Mouse (Mus musculus): ENCODE measurements around the gene Frmpd4. TPM values are rescaled to one million over a fixed set of nuclear protein-coding genes. Genes with fewer than 3 reads are reported as not detected.

The Frmpd4 gene
- 0.13 and 0.18 TPM in 2 replicates for polyA plus RNA-seq (2015; fragmentation: Nextera tagmentation; extraction: Ambion mirVana)

GRCm38 (mm10) chrX:168577131-168577530, at the start of gene Frmpd4:
TSS of gene Frmpd4 (minus strand) at chrX:168577231.
- Histone ChIP-seq H3K4me3 (ENCODE audit: low read length) (no peak within 1 kb of the TSS), H3K4me2 (ENCODE audit: low read depth, low read length) (no peak within 1 kb of the TSS), H3K9me3 (ENCODE audit: control insufficient read depth, low read length) (no peaks in the 10 kb centered on the region), H3K4me1 (ENCODE audit: control insufficient read depth, insufficient read depth, low read length) (no peaks in the 10 kb centered on the region), H3K9ac (ENCODE audit: low read depth, low read length) (no peak within 1 kb of the TSS), H3K27me3 (replicated peaks; ENCODE audit: control insufficient read depth, insufficient read depth, low read length) (0 out of 2 replicates have a peak, but pooled peaks cover 3% of the 10 kb centered on the region), H3K27ac (ENCODE audit: low read length) (no peak within 1 kb of the TSS), H3K36me3 (ENCODE audit: control insufficient read depth, insufficient read depth, low read length) (no peaks in the 10 kb centered on the region)
- ATAC-seq: no peak
- 80% methylated on average over 5 of the region's 5 CpGs for whole genome bisulfite sequencing

GRCm38 (mm10) chrX:168595193-168595592, 18.2 kb upstream of the Frmpd4 start:
- Histone ChIP-seq H3K4me2 (ENCODE audit: low read depth, low read length) (no peak overlapping the region), H3K9ac (ENCODE audit: low read depth, low read length) (no peak overlapping the region), H3K9me3 (ENCODE audit: control insufficient read depth, low read length) (no peaks in the 10 kb centered on the region), H3K4me3 (ENCODE audit: low read length) (no peak overlapping the region), H3K36me3 (ENCODE audit: control insufficient read depth, insufficient read depth, low read length) (no peaks in the 10 kb centered on the region), H3K4me1 (ENCODE audit: control insufficient read depth, insufficient read depth, low read length) (no peaks in the 10 kb centered on the region), H3K27me3 (replicated peaks; ENCODE audit: control insufficient read depth, insufficient read depth, low read length) (0 out of 2 replicates have a peak, but pooled peaks cover 4% of the 10 kb centered on the region), H3K27ac (ENCODE audit: low read length) (no peak overlapping the region)
- ATAC-seq: no peak
- WGBS: 61% methylated on average over 5 of the region's 5 CpGs

- H3K36me3 ChIP-seq (ENCODE audit: control insufficient read depth, insufficient read depth, low read length): no peaks in the 10 kb centered on the region
- no peak overlapping the region for H3K27ac ChIP-seq (ENCODE audit: low read length)
- H3K4me3 ChIP-seq (ENCODE audit: low read length): no peak overlapping the region
- 56% methylated on average over 1 of the region's 1 CpGs for WGBS
- H3K4me2 ChIP-seq (ENCODE audit: low read depth, low read length): no peak overlapping the region
- no peaks in the 10 kb centered on the region for H3K4me1 ChIP-seq (ENCODE audit: control insufficient read depth, insufficient read depth, low read length)
- no peaks in the 10 kb centered on the region for H3K27me3 ChIP-seq (replicated peaks; ENCODE audit: control insufficient read depth, insufficient read depth, low read length)
- ATAC-seq: no peak
- no peaks in the 10 kb centered on the region for H3K9me3 ChIP-seq (ENCODE audit: control insufficient read depth, low read length)
- no peak overlapping the region for H3K9ac ChIP-seq (ENCODE audit: low read depth, low read length)
Observed at GRCm38 (mm10) chrX:168584303-168584702, 7.3 kb upstream of the Frmpd4 start.

- no peak overlapping the region for H3K9ac ChIP-seq (ENCODE audit: low read depth, low read length)
- H3K4me3 ChIP-seq (ENCODE audit: low read length): no peak overlapping the region
- no peak overlapping the region for H3K27ac ChIP-seq (ENCODE audit: low read length)
- no peak for ATAC-seq
- WGBS: 53% methylated on average over 4 of the region's 4 CpGs
- no peaks in the 10 kb centered on the region for H3K9me3 ChIP-seq (ENCODE audit: control insufficient read depth, low read length)
- H3K36me3 ChIP-seq (ENCODE audit: control insufficient read depth, insufficient read depth, low read length): no peaks in the 10 kb centered on the region
- H3K4me1 ChIP-seq (ENCODE audit: control insufficient read depth, insufficient read depth, low read length): no peaks in the 10 kb centered on the region
- peaks cover 3% of the 10 kb centered on the region; the same call in 1 of the 2 replicates for H3K27me3 ChIP-seq (replicated peaks; ENCODE audit: control insufficient read depth, insufficient read depth, low read length)
- H3K4me2 ChIP-seq (ENCODE audit: low read depth, low read length): no peak overlapping the region
Observed at GRCm38 (mm10) chrX:168571808-168572207, 5.2 kb downstream of the Frmpd4 start.

- WGBS: 77% methylated on average over 5 of the region's 5 CpGs
- H3K36me3 ChIP-seq (ENCODE audit: control insufficient read depth, insufficient read depth, low read length): no peaks in the 10 kb centered on the region
- no peak for ATAC-seq
- H3K4me2 ChIP-seq (ENCODE audit: low read depth, low read length): no peak overlapping the region
- no peak overlapping the region for H3K27ac ChIP-seq (ENCODE audit: low read length)
- H3K27me3 ChIP-seq (replicated peaks; ENCODE audit: control insufficient read depth, insufficient read depth, low read length): peaks cover under 1% of the 10 kb centered on the region; the same call in 1 of the 2 replicates
- H3K4me1 ChIP-seq (ENCODE audit: control insufficient read depth, insufficient read depth, low read length): no peaks in the 10 kb centered on the region
- H3K9ac ChIP-seq (ENCODE audit: low read depth, low read length): no peak overlapping the region
- H3K4me3 ChIP-seq (ENCODE audit: low read length): no peak overlapping the region
- H3K9me3 ChIP-seq (ENCODE audit: control insufficient read depth, low read length): no peaks in the 10 kb centered on the region
Observed at GRCm38 (mm10) chrX:168569231-168569630, 7.8 kb downstream of the Frmpd4 start.

- Histone ChIP-seq H3K4me3 (ENCODE audit: low read length) (no peak overlapping the region), H3K36me3 (ENCODE audit: control insufficient read depth, insufficient read depth, low read length) (no peaks in the 10 kb centered on the region), H3K4me2 (ENCODE audit: low read depth, low read length) (no peak overlapping the region), H3K27me3 (replicated peaks; ENCODE audit: control insufficient read depth, insufficient read depth, low read length) (no peaks in the 10 kb centered on the region), H3K9ac (ENCODE audit: low read depth, low read length) (no peak overlapping the region), H3K27ac (ENCODE audit: low read length) (no peak overlapping the region), H3K9me3 (ENCODE audit: control insufficient read depth, low read length) (no peaks in the 10 kb centered on the region), H3K4me1 (ENCODE audit: control insufficient read depth, insufficient read depth, low read length) (no peaks in the 10 kb centered on the region)
- WGBS: 38% methylated on average over 1 of the region's 1 CpGs
- ATAC-seq: no peak
Observed at GRCm38 (mm10) chrX:168505254-168505653, 71.8 kb downstream of the Frmpd4 start.

- H3K27me3 ChIP-seq (replicated peaks; ENCODE audit: control insufficient read depth, insufficient read depth, low read length): no peaks in the 10 kb centered on the region
- no peaks in the 10 kb centered on the region for H3K9me3 ChIP-seq (ENCODE audit: control insufficient read depth, low read length)
- H3K4me2 ChIP-seq (ENCODE audit: low read depth, low read length): no peak overlapping the region
- no peaks in the 10 kb centered on the region for H3K4me1 ChIP-seq (ENCODE audit: control insufficient read depth, insufficient read depth, low read length)
- WGBS: 91% methylated on average over 2 of the region's 2 CpGs
- H3K36me3 ChIP-seq (ENCODE audit: control insufficient read depth, insufficient read depth, low read length): no peaks in the 10 kb centered on the region
- no peak overlapping the region for H3K27ac ChIP-seq (ENCODE audit: low read length)
- no peak for ATAC-seq
- H3K4me3 ChIP-seq (ENCODE audit: low read length): no peak overlapping the region
- no peak overlapping the region for H3K9ac ChIP-seq (ENCODE audit: low read depth, low read length)
Observed at GRCm38 (mm10) chrX:168455233-168455632, 121.8 kb downstream of the Frmpd4 start.

- H3K27ac ChIP-seq (ENCODE audit: low read length): no peak overlapping the region
- H3K36me3 ChIP-seq (ENCODE audit: control insufficient read depth, insufficient read depth, low read length): no peaks in the 10 kb centered on the region
- no peak overlapping the region for H3K4me3 ChIP-seq (ENCODE audit: low read length)
- no peak overlapping the region for H3K9ac ChIP-seq (ENCODE audit: low read depth, low read length)
- 66% methylated on average over 1 of the region's 1 CpGs for WGBS
- no peaks in the 10 kb centered on the region for H3K9me3 ChIP-seq (ENCODE audit: control insufficient read depth, low read length)
- no peaks in the 10 kb centered on the region for H3K27me3 ChIP-seq (replicated peaks; ENCODE audit: control insufficient read depth, insufficient read depth, low read length)
- H3K4me2 ChIP-seq (ENCODE audit: low read depth, low read length): no peak overlapping the region
- H3K4me1 ChIP-seq (ENCODE audit: control insufficient read depth, insufficient read depth, low read length): no peaks in the 10 kb centered on the region
- no peak for ATAC-seq
Observed at GRCm38 (mm10) chrX:168431206-168431605, 145.8 kb downstream of the Frmpd4 start.

- ATAC-seq: no peak
- H3K27ac ChIP-seq (ENCODE audit: low read length): no peak overlapping the region
- H3K36me3 ChIP-seq (ENCODE audit: control insufficient read depth, insufficient read depth, low read length): no peaks in the 10 kb centered on the region
- H3K4me2 ChIP-seq (ENCODE audit: low read depth, low read length): no peak overlapping the region
- no peaks in the 10 kb centered on the region for H3K4me1 ChIP-seq (ENCODE audit: control insufficient read depth, insufficient read depth, low read length)
- no peak overlapping the region for H3K9ac ChIP-seq (ENCODE audit: low read depth, low read length)
- no peaks in the 10 kb centered on the region for H3K9me3 ChIP-seq (ENCODE audit: control insufficient read depth, low read length)
- no peak overlapping the region for H3K4me3 ChIP-seq (ENCODE audit: low read length)
- H3K27me3 ChIP-seq (replicated peaks; ENCODE audit: control insufficient read depth, insufficient read depth, low read length): no peaks in the 10 kb centered on the region
- WGBS: 90% methylated on average over 4 of the region's 4 CpGs
Observed at GRCm38 (mm10) chrX:168429814-168430213, 147.2 kb downstream of the Frmpd4 start.

- no peak overlapping the region for H3K27ac ChIP-seq (ENCODE audit: low read length)
- H3K9me3 ChIP-seq (ENCODE audit: control insufficient read depth, low read length): no peaks in the 10 kb centered on the region
- no peak overlapping the region for H3K4me3 ChIP-seq (ENCODE audit: low read length)
- 28% methylated on average over 3 of the region's 3 CpGs for WGBS
- H3K4me2 ChIP-seq (ENCODE audit: low read depth, low read length): no peak overlapping the region
- no peaks in the 10 kb centered on the region for H3K4me1 ChIP-seq (ENCODE audit: control insufficient read depth, insufficient read depth, low read length)
- H3K27me3 ChIP-seq (replicated peaks; ENCODE audit: control insufficient read depth, insufficient read depth, low read length): no peaks in the 10 kb centered on the region
- no peak for ATAC-seq
- no peaks in the 10 kb centered on the region for H3K36me3 ChIP-seq (ENCODE audit: control insufficient read depth, insufficient read depth, low read length)
- H3K9ac ChIP-seq (ENCODE audit: low read depth, low read length): no peak overlapping the region
Observed at GRCm38 (mm10) chrX:168415403-168415802, 161.6 kb downstream of the Frmpd4 start.

Measured in intestine, embryonic 16.5 days (tissue).